Mouse (Mus musculus): ENCODE measurements around the gene Zfyve28. TPM values are rescaled to one million over a fixed set of nuclear protein-coding genes. Genes with fewer than 3 reads are reported as not detected.

The Zfyve28 gene
- total and polyA plus RNA-seq, 3 experiments: 0.12 to 0.14 TPM; not detected in 1

- Histone ChIP-seq H3K36me3 (ENCODE audit: control insufficient read depth in 1 of 2, insufficient read depth in 2 of 2, low read length in 2 of 2) (no peaks in the 10 kb centered on the region), H3K27ac (ENCODE audit: control insufficient read depth, low read depth, low read length) (no peak overlapping the region), H3K9me3 (replicated peaks; ENCODE audit: insufficient read depth, low read length) (no peaks in the 10 kb centered on the region), H3K4me1 (ENCODE audit: control insufficient read depth in 1 of 2, insufficient read depth in 2 of 2, low read length in 2 of 2) (peaks cover 0 to 6% of the 10 kb centered on the region in 2 experiments; a peak in 1 of 4 replicates), H3K27me3 (ENCODE audit: control insufficient read depth in 1 of 2, insufficient read depth in 2 of 2, low read length in 2 of 2) (no peaks in the 10 kb centered on the region; a peak in 2 of 4 replicates), H3K79me2 (ENCODE audit: control insufficient read depth, insufficient read depth, low read length, poor library complexity) (no peaks in the 10 kb centered on the region), H3K4me3 (ENCODE audit: control insufficient read depth in 1 of 2, insufficient read depth in 1 of 2, low read depth in 2 of 2, low read length in 2 of 2) (no peak overlapping the region), H3K9ac (ENCODE audit: control insufficient read depth, low read depth, low read length, poor library complexity, severe bottlenecking) (no peak overlapping the region)
- TF ChIP-seq POLR2AphosphoS5 (IDR thresholded peaks at IDR 0.05; ENCODE audit: borderline replicate concordance, low read depth, low read length): no peak
- no peak for TF ChIP-seq RCOR1 (IDR thresholded peaks at IDR 0.05; ENCODE audit: low read depth, low read length)
- no peak for TF ChIP-seq MAZ (IDR thresholded peaks at IDR 0.05; ENCODE audit: low read depth, low read length)
- no peak for TF ChIP-seq MEF2A (IDR thresholded peaks at IDR 0.05; ENCODE audit: extremely low read depth, insufficient replicate concordance, low read depth, low read length, poor library complexity, severe bottlenecking)
- TF ChIP-seq CTCF (IDR thresholded peaks at IDR 0.05 in 2 of 3, conservative IDR thresholded peaks at IDR 0.05 in 1 of 3; ENCODE audit: control insufficient read depth in 1 of 3, insufficient read depth in 1 of 3, low read depth in 2 of 3, low read length in 3 of 3, poor library complexity in 1 of 3, severe bottlenecking in 1 of 3): no peak
- no peak for TF ChIP-seq EP300 (IDR thresholded peaks at IDR 0.05; ENCODE audit: low read depth in 1 of 2, low read length in 2 of 2)
- no peak for TF ChIP-seq MXI1 (IDR thresholded peaks at IDR 0.05; ENCODE audit: low read depth, low read length)
- no peak for DNase-seq (ENCODE audit: low read depth, low spot score)
Observed at GRCm38 (mm10) chr5:34274676-34275293, 13.5 kb downstream of the Zfyve28 start.

DNA sequence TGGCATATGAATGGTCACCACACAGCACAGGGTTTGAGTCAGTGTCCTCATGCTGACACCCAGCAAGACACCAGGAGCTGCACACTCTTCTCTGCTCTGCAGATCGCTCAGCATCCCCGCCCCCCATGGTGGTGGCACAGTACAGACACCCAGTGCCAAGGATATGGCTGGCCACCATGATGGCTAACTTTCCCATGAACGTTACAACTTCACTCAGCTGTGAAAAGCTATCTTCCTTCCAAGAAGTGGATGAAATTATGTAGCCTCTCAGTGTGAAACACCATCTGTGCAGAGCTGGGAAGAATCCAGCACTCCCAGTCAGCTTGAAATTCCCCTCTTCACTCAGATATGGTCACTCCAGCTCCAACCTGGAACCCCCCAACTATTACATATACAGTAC, 14.0 kb downstream of the Zfyve28 start:
- no peak for DNase-seq (ENCODE audit: low read depth, low spot score)
- Histone ChIP-seq H3K27ac (ENCODE audit: control insufficient read depth, low read depth, low read length) (no peak overlapping the region), H3K4me1 (ENCODE audit: control insufficient read depth in 1 of 2, insufficient read depth in 2 of 2, low read length in 2 of 2) (peaks cover 0 to 10% of the 10 kb centered on the region in 2 experiments; a peak in 1 of 4 replicates), H3K9me3 (replicated peaks; ENCODE audit: insufficient read depth, low read length) (no peaks in the 10 kb centered on the region), H3K79me2 (ENCODE audit: control insufficient read depth, insufficient read depth, low read length, poor library complexity) (no peaks in the 10 kb centered on the region), H3K36me3 (ENCODE audit: control insufficient read depth in 1 of 2, insufficient read depth in 2 of 2, low read length in 2 of 2) (no peaks in the 10 kb centered on the region), H3K9ac (ENCODE audit: control insufficient read depth, low read depth, low read length, poor library complexity, severe bottlenecking) (no peak overlapping the region), H3K4me3 (ENCODE audit: control insufficient read depth in 1 of 2, insufficient read depth in 1 of 2, low read depth in 2 of 2, low read length in 2 of 2) (no peak overlapping the region), H3K27me3 (ENCODE audit: control insufficient read depth in 1 of 2, insufficient read depth in 2 of 2, low read length in 2 of 2) (no peaks in the 10 kb centered on the region; a peak in 2 of 4 replicates)
- TF ChIP-seq USF1 (IDR thresholded peaks at IDR 0.05; ENCODE audit: low read depth, low read length) (no peak), JUND (IDR thresholded peaks at IDR 0.05; ENCODE audit: low read depth, low read length) (no peak), ZNF384 (IDR thresholded peaks at IDR 0.05; ENCODE audit: low read depth, low read length) (no peak), MEF2A (IDR thresholded peaks at IDR 0.05; ENCODE audit: extremely low read depth, insufficient replicate concordance, low read depth, low read length, poor library complexity, severe bottlenecking) (no peak), SIN3A (IDR thresholded peaks at IDR 0.05; ENCODE audit: low read length) (no peak), TBP (IDR thresholded peaks at IDR 0.05; ENCODE audit: low read depth, low read length) (no peak), RAD21 (IDR thresholded peaks at IDR 0.05; ENCODE audit: low read depth, low read length) (no peak), MAFK (IDR thresholded peaks at IDR 0.05; ENCODE audit: borderline replicate concordance, low read depth, low read length) (no peak), USF2 (IDR thresholded peaks at IDR 0.05; ENCODE audit: borderline replicate concordance in 1 of 2, insufficient read depth in 1 of 2, low read depth in 1 of 2, low read length in 2 of 2) (no peak), POLR2AphosphoS5 (IDR thresholded peaks at IDR 0.05; ENCODE audit: borderline replicate concordance, low read depth, low read length) (no peak), MYB (IDR thresholded peaks at IDR 0.05; ENCODE audit: low read depth, low read length) (no peak), MXI1 (IDR thresholded peaks at IDR 0.05; ENCODE audit: low read depth, low read length) (no peak), ZKSCAN1 (IDR thresholded peaks at IDR 0.05; ENCODE audit: low read depth, low read length) (no peak), ELF1 (IDR thresholded peaks at IDR 0.05; ENCODE audit: low read depth, low read length) (no peak)

Data from MEL (cell line).